Mouse (Mus musculus): ENCODE measurements around the gene Kank2.

- no peak for TF ChIP-seq CTCF (IDR thresholded peaks at IDR 0.05; ENCODE audit: borderline replicate concordance, insufficient read depth, low read depth, low read length)
- no peak for TF ChIP-seq POLR2A (IDR thresholded peaks at IDR 0.05; ENCODE audit: borderline replicate concordance, insufficient read depth, low read length)
Observed at GRCm38 (mm10) chr9:21781657-21782468, 16.7 kb downstream of the Kank2 start.

Measured in cerebellum, adult 2 months (tissue).